Mouse (Mus musculus) cerebellum, postnatal 25 days (tissue): ENCODE results near the gene Gulp1.

ENCODE experiments used
- DNase-seq, 2 experiments: peaks; one replicate each; pipeline ENCODE4 v3.0.0; 2021; ENCODE audit warnings: mixed read lengths in 2 of 2

Gulp1 gene

DNA sequence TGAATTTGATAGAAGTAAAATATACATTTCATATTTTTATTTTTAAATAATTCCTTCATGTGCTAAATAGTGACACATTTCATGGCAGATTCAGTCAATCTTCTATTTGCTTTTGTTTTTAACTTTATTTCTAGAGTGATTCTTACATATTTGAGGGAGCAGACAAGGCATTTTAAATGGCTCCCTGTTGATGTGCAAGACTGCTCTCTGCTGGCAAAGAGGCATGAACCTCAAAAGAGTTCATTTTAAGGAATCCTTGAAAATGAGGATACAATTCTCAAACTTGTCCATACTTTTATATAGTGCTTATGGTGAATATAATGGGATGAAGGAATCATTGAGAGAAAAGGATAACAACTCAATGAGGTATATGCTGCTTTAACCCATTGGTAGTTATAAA is 189.9 kb downstream of the Gulp1 start:
- DNase-seq: no peak

DNA sequence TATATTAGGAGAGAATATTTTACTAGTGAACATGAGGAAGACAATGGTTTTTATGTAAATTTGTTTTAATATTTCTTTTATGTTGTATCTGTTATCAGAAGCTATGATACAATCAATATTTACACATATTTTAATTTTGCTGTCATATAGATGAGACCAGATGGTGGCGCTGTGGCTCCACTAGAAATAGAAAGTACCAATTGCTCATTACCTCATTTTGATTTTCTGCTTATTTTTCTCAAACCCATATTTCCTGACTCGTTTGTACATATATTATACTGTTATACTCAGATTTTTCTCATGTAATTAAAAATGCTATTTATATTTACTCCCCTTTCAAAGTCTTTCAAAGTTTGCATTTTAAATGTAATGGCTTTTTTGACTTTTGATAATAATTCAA is 194.4 kb downstream of the Gulp1 start:
- DNase-seq: peak; percentile 4 to 38

DNA sequence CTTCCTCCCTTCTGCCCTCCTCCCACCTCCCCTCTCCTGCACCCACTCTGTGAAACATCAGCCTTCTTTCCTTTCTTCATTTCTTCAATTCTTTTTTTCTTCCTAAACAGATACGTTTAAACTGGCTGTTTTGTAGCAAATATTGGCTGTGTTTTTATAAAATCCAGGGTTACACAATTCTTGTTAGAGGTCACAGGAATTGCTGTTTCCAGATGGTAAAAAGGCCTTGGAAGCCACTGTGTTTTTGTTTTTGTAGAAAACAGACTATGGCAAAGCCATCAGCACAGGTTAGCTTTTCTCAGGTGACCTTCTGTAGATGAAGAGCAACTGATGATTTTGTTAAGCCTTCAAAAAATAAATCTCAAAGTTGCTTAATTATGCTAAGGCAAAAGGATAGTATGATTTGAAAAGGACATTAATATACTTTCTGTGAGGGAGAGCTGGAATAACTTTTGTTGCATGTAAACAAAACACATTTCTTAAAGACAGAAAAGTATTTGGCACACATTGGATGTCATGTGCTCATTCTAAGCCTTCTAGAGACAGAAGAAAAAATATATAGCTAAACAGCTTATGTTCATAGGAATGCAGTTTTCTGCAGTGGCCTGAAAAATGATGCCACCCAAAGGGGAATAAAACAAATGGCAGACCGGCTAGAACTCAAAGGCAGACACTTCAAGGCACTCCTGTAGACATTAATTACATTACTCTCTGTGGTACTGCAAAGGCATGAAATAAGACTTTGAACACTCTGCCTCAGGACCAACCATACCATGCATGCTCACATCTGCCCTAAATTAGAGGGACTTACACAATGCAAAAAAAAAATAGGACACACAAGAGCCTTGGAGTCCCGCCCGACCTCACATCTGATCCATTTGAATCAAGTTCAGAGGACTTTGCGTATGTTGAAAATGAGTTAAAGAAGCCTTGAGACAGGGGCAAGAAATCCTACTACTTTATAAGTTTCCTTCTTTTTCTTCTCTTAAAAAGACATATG is 199.7 kb downstream of the Gulp1 start:
- no peak for DNase-seq

DNA sequence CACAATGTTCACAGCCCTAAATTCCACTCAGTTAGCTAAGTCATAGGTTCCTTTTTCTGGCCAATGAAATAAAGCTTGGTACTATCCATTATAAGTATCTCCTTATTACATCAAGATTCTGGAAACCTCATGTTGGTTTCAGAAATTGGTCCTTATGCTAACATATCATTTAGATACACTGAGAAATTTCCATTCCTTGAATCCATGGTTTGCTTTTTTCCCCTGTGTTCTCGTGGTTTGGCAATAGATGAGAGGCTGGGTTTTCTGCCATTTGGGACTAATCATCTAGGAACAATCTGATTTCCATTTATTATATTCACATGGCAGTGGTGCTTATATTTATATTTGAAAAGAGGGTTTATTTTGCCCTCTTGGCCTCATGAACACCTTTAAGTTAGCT is 226.9 kb downstream of the Gulp1 start:
- no peak for DNase-seq

DNA sequence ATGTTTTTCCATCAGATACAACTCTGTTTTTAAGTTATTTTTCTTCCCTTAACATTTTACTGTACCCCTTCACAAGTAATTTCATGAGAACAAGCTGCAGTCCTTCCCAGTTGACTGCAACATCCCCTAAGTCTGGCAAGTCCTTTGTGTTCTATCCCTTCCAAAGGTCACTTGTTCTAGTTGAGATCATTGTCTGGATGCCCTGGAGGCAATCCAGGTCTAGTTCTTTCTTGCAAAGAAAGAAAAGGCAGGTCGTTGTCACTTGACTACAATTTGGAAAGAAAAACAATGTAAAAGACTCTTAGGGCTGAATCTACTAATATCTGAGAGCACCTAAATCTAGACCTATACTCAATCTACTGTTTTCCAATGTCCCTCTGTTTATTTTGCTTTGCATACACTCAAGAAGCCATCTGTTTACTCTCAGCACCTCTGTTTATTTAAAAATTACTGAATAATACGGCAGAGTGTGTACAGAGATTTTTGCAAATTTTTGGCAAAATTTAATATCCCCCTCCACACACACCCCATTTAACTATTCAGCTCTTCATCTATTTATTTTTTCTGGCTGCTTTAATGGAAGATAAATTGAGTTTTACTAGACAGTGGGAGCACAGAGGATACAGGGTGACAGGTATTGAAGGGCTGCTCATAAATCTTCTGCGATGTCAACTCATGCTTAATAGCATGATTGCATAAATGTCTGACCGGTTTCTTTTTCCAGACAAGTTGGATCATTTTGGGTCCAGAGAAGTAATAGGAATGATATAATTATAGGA is 252.5 kb downstream of the Gulp1 start:
- DNase-seq: no peak

DNA sequence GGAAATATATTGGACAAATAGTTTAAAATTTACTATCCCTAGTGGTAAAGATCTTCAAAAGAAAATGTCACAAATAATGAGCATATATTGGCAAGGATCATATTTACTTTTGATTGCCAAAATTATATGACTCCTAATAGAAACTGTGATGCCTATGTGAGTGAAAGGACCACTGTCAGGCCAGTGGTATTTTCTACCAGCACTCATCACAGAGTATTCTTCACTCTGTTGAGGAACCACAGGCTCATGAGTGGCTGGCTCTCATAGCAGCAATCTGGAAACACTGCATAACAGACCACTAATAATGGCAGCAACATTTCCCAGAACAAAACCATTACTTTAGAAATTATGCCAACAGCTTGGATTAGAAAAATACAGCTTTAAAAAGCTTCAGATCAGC is 255.1 kb downstream of the Gulp1 start:
- no peak for DNase-seq

DNA sequence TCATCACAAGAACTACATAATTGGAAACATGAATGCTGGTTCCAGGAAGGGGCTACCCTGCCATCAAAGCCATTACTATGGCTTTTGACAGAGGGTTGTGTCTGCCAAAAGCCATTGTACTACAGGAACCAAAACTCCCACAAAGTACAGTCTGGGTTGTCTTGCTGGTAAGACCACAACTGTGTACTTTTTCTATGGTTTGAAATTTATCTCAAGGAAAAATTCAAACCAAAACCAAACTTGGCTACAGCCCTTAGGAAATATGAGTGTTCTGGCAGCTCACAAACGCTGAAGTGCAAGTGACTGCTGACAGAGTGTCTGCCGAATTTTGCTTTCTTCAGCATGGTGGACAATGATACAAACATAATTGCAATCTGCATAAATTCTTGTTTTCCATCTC is 259.0 kb downstream of the Gulp1 start:
- DNase-seq: no peak

DNA sequence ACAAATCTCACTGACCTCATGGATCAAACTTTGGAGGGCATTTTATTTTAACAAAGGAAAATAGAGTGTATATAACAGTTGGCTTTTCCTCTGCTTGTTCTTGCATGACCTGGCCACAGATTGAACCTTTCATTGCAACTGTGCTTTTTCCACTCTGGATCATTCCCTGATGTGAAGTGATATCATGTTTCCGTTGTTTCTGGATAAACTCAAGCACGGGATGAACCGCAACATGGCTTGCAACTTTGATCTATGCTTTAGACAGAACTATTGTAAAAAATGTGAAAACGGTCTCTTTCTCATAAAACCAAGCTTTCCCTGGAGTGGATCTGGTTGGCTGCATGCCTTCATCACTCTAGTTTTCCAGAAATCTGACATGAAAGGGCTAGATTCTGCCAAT is 282.6 kb downstream of the Gulp1 start:
- DNase-seq: no peak
